Mouse (Mus musculus) bone marrow, adult 2 months (tissue): ENCODE results near the gene Fez2.

Source experiments
- CTCF ChIP-seq: fragments of 200-500 bp; IDR thresholded peaks from 2 replicates; pipeline ENCODE4 v1.5.1; 2011; ENCODE audit warnings: low read length, control low read depth; ENCODE audit not compliant: control insufficient read depth, insufficient read depth
- POLR2A ChIP-seq: fragments of 200-500 bp; IDR thresholded peaks from 2 replicates; pipeline ENCODE4 v1.6.1; 2011; ENCODE audit warnings: low read depth, mild to moderate bottlenecking, control low read depth, low read length, borderline replicate concordance; ENCODE audit not compliant: control insufficient read depth

DNA sequence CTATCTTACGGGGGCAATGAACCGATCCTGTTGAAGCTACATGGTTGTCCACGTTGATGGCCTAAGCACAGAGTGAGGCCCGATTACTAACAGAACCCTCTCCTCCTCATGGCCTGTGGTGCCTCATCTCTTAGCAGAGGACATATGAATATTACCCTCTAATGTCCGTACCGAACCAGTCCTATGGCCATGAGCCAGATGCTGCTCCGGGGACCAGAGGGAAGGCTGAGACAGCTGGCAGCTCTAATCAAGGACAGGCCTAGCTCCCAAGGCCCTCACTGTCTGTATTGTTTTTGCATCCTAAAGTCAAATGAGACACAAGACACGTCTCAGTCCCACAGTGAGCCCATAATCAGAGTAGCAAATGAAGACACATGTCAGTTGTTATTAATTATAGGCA, 62.3 kb downstream of the Fez2 start:
- TF ChIP-seq POLR2A (no peak), CTCF (no peak)
